ENCODE assay signal across 30 mouse cellular contexts in the genomic region with DNA sequence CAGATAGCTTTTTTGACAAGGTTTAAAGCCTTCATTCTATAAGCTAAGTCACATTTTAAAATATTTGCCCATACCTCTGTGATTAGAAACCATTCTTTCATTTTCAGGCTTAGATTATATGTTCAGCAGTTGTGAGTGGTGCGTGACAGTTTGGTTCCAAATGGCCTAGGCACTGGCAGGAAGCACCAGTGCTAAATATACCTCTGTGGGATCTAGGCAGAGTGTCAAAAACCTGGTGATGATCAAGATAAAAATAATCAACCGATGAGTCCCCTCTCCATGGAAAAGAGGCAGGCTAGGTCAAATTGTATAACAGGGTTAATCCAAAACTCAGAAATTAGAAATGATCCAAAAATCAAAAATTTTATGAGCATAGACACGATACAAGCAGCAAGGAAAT.
A peak's percentile ranks its signal among the peaks of the same experiment; 100 is the strongest.
DNase-seq lines count a peak whose midpoint lies in the region; ATAC-seq lines count a peak whose summit lies in the region.
"Had no signal": no experiment of that assay in that cellular context is flagged by ENCODE, and none has a peak within 500 bp of the region (broad histone marks: within the 10 kb centered on the region; RNA-seq: fewer than 3 reads in every experiment).

No protein-coding gene starts in this region.

- no peak overlapping the region for H3K9ac ChIP-seq in kidney, embryonic 15.5 days
- H3K9ac ChIP-seq: embryonic facial prominence, embryonic 12.5 days; hindbrain, embryonic 13.5 days; limb, embryonic 13.5 days; liver, embryonic 12.5 days; liver, postnatal 0 days; midbrain, embryonic 12.5 days; neural tube, embryonic 12.5 days had no signal

- no peaks in the 10 kb centered on the region for H3K9me3 ChIP-seq in kidney, embryonic 15.5 days (replicated peaks)
- H3K9me3 ChIP-seq: embryonic facial prominence, embryonic 12.5 days; G1E; hindbrain, embryonic 13.5 days; limb, embryonic 13.5 days; liver, embryonic 12.5 days; megakaryocyte, embryonic 14.5 days; midbrain, embryonic 12.5 days; neural tube, embryonic 12.5 days had no signal

- 83% methylated on average over 3 of the region's 3 CpGs for WGBS in kidney, embryonic 15.5 days

- H3K4me1 ChIP-seq in kidney, embryonic 15.5 days = no peaks in the 10 kb centered on the region
- H3K4me1 ChIP-seq: embryonic facial prominence, embryonic 12.5 days; limb, embryonic 13.5 days; liver, embryonic 12.5 days; megakaryocyte, embryonic 14.5 days; midbrain, embryonic 12.5 days; neural tube, embryonic 12.5 days had no signal

- peak; percentile 85 for ATAC-seq in cerebellum, adult (ENCODE audit: insufficient number of reproducible peaks, low FRiP score, low TSS enrichment)
- ATAC-seq in kidney, embryonic 15.5 days (replicated peaks; ENCODE audit: low FRiP score) = no peak
- ATAC-seq in inflammation-experienced regulatory T-cells, adult 6 months = no peak
- no peak for ATAC-seq in CD4-positive, CD25-positive, alpha-beta regulatory T cell, adult 4 months
- ATAC-seq: intestine, postnatal 0 days; liver, embryonic 12.5 days; liver, postnatal 0 days had no signal

- H3K36me3 ChIP-seq in kidney, embryonic 15.5 days = no peaks in the 10 kb centered on the region
- H3K36me3 ChIP-seq: embryonic facial prominence, embryonic 12.5 days; G1E; hindbrain, embryonic 13.5 days; limb, embryonic 13.5 days; liver, embryonic 12.5 days; midbrain, embryonic 12.5 days; neural tube, embryonic 12.5 days had no signal

- no peak overlapping the region for H3K27ac ChIP-seq in kidney, embryonic 15.5 days
- H3K27ac ChIP-seq: embryonic facial prominence, embryonic 12.5 days; hindbrain, embryonic 13.5 days; limb, embryonic 13.5 days; liver, embryonic 12.5 days; midbrain, embryonic 12.5 days; neural tube, embryonic 12.5 days; stomach, postnatal 0 days had no signal

- H3K4me3 ChIP-seq in kidney, embryonic 15.5 days (replicated peaks) = no peak overlapping the region
- H3K4me3 ChIP-seq: embryonic facial prominence, embryonic 12.5 days; hindbrain, embryonic 13.5 days; limb, embryonic 13.5 days; liver, embryonic 12.5 days; megakaryocyte, embryonic 14.5 days; midbrain, embryonic 12.5 days; myocyte; neural tube, embryonic 12.5 days had no signal

- no peak overlapping the region for H3K4me2 ChIP-seq in kidney, embryonic 15.5 days
- H3K4me2 ChIP-seq: embryonic facial prominence, embryonic 12.5 days; heart, embryonic 11.5 days; hindbrain, embryonic 13.5 days; limb, embryonic 13.5 days; liver, embryonic 12.5 days; midbrain, embryonic 12.5 days; neural tube, embryonic 12.5 days had no signal

- H3K27me3 ChIP-seq in kidney, embryonic 15.5 days = no peaks in the 10 kb centered on the region
- H3K27me3 ChIP-seq: embryonic facial prominence, embryonic 12.5 days; hindbrain, embryonic 13.5 days; limb, embryonic 13.5 days; liver, embryonic 12.5 days; megakaryocyte, embryonic 14.5 days; midbrain, embryonic 12.5 days; neural tube, embryonic 12.5 days had no signal

- DNase-seq in cerebellum, postnatal 4 days (ENCODE audit: low spot score in 2 of 2) = no peak
- DNase-seq in layer of hippocampus, adult 9-11 months = peak; percentile 48
- DNase-seq in layer of hippocampus, postnatal 25 days (ENCODE audit: extremely low spot score in 1 of 2, low spot score in 1 of 2) = no peak
- peak; percentile 50 for DNase-seq in cerebellum, adult 9-11 months
- DNase-seq: adrenal gland, adult 8-10 months; gastrocnemius, postnatal 36 days; heart, adult 18-20 months; heart, postnatal 4 days; kidney, postnatal 25 days; liver, postnatal 0 days; lung, postnatal 36 days; right cerebral cortex, adult 18-20 months; thymus, adult 18-20 months; thymus, postnatal 25 days had no signal

Comparison
In these comparisons a context has a peak if more than half of its experiments do, and no peak if none do; other contexts are left out.
1. DNase-seq: peak in layer of hippocampus, adult 9-11 months (single experiment) and cerebellum, adult 9-11 months (single experiment); none in cerebellum, postnatal 4 days (0 of 2) and layer of hippocampus, postnatal 25 days (0 of 2).